Mouse (Mus musculus) MEL (cell line): ENCODE data around the gene Ncoa3.

ENCODE experiments used
- CTCF ChIP-seq, 3 experiments: IDR thresholded peaks in 2 of 3; conservative IDR thresholded peaks in 1 of 3; 2 replicates each; pipeline ENCODE4 v1.5.1; 2011 to 2012; ENCODE audit warnings: low read length in 3 of 3, low read depth in 2 of 3, mild to moderate bottlenecking in 2 of 3, improper control_type of control experiment in 1 of 3, inconsistent platforms in 1 of 3, mixed read lengths in 1 of 3, moderate library complexity in 1 of 3; ENCODE audit not compliant: control insufficient read depth in 1 of 3, insufficient read depth in 1 of 3, poor library complexity in 1 of 3, severe bottlenecking in 1 of 3
- GABPA ChIP-seq: IDR thresholded peaks from 2 replicates; pipeline ENCODE4 v1.6.1; 2012; ENCODE audit warnings: low read depth, mild to moderate bottlenecking, inconsistent platforms, low read length, improper control_type of control experiment, moderate library complexity
- POLR2AphosphoS2 ChIP-seq: IDR thresholded peaks from 2 replicates; pipeline ENCODE4 v1.6.1; 2011; ENCODE audit warnings: low read length, improper control_type of control experiment
- SIN3A ChIP-seq: IDR thresholded peaks from 2 replicates; pipeline ENCODE4 v1.6.1; 2012; ENCODE audit warnings: low read length, improper control_type of control experiment, inconsistent platforms

DNA sequence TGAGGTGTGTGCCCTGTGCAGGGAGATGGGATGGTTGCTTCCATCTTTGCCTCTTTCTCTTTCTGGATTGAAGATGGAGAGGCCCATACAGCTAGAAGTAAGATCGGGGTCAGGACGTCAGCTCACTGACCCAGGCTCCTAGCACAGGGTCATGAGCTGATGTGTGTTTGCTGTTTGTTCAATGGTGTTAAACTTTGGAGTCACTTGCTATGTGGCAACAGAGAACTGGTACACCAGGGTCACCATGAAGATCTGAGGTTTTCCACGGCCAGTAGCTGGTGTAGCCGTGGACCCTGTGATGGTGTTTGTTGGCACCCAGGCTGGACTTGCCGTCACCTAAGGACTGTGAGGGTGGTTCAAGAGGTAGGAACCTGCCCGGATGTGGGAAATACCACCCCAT is 100.0 kb downstream of the Ncoa3 start:
- TF ChIP-seq GABPA (no peak), POLR2AphosphoS2 (no peak), SIN3A (no peak), CTCF (IDR thresholded peaks at IDR 0.05 in 2 of 3, conservative IDR thresholded peaks at IDR 0.05 in 1 of 3; ENCODE audit: control insufficient read depth in 1 of 3, insufficient read depth in 1 of 3, low read depth in 2 of 3, low read length in 3 of 3, poor library complexity in 1 of 3, severe bottlenecking in 1 of 3) (no peak)
